ENCODE assay signal across 19 mouse cellular contexts in the genomic region with DNA sequence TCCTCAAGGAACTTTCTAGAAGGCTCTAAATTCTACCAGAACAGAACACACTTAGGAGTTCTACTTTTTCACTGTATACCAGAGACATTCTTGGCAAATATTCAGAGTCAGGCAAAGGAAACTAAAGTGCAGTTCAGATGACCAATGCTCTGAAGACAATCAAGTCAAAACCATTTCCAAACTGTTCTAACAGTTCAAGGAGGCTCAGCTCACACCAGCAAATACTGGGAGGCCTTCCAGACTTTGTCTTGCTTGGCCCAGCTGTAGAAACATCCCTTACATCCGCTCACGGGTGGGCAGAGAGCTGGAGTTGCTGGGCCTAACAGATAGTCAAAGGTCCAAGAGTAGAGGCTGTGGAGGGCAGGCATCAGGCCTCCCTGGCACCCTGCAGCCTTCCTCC. TPM values are rescaled to one million over a fixed set of nuclear protein-coding genes. Genes with fewer than 3 reads are reported as not detected.
DNase-seq lines count a peak whose midpoint lies in the region; ATAC-seq and TF ChIP-seq lines count a peak whose summit lies in the region.
"Had no signal": no experiment of that assay in that cellular context is flagged by ENCODE, and none has a peak within 500 bp of the region (broad histone marks: within the 10 kb centered on the region; RNA-seq: fewer than 3 reads in every experiment).

No protein-coding gene starts in this region.

- 20% methylated on average over 2 of the region's 2 CpGs for WGBS in heart, adult 2 months
- 69% methylated on average over 2 of the region's 2 CpGs for WGBS in liver, postnatal 0 days (ENCODE audit: insufficient replicate concordance)
- WGBS in liver, embryonic 11.5 days = 89% methylated on average over 2 of the region's 2 CpGs
- WGBS in heart, embryonic 16.5 days = 75% methylated on average over 2 of the region's 2 CpGs

- no peak overlapping the region for H3K4me2 ChIP-seq in liver, postnatal 0 days (ENCODE audit: low read depth, low read length)
- no peak overlapping the region for H3K4me2 ChIP-seq in liver, embryonic 11.5 days
- no peak overlapping the region for H3K4me2 ChIP-seq in heart, embryonic 16.5 days (ENCODE audit: low read depth, low read length)
- H3K4me2 ChIP-seq: forebrain, embryonic 12.5 days; limb, embryonic 12.5 days; liver, embryonic 15.5 days; stomach, embryonic 15.5 days had no signal

- H3K9me3 ChIP-seq in liver, postnatal 0 days (ENCODE audit: low read length) = no peaks in the 10 kb centered on the region
- H3K9me3 ChIP-seq in liver, embryonic 11.5 days (ENCODE audit: control insufficient read depth, low read length) = no peaks in the 10 kb centered on the region
- H3K9me3 ChIP-seq in heart, embryonic 16.5 days (replicated peaks; ENCODE audit: control insufficient read depth, low read length) = no peaks in the 10 kb centered on the region
- H3K9me3 ChIP-seq: forebrain, embryonic 12.5 days; limb, embryonic 12.5 days; liver, embryonic 15.5 days; stomach, embryonic 15.5 days had no signal

- peaks cover 6% of the 10 kb centered on the region for H3K79me2 ChIP-seq in heart, adult 2 months (replicated peaks; ENCODE audit: control insufficient read depth, insufficient read depth, low read length)

- peak overlapping the region; percentile 23 for H3K27ac ChIP-seq in heart, adult 2 months
- H3K27ac ChIP-seq in liver, postnatal 0 days (ENCODE audit: low read depth) = peak overlapping the region; percentile 97
- H3K27ac ChIP-seq in liver, embryonic 11.5 days (ENCODE audit: low read depth, low read length) = no peak overlapping the region
- peak overlapping the region; percentile 3; the same call in 1 of the 2 replicates for H3K27ac ChIP-seq in heart, embryonic 16.5 days (ENCODE audit: low read length)
- H3K27ac ChIP-seq: forebrain, embryonic 12.5 days; kidney, postnatal 0 days; limb, embryonic 12.5 days; liver, embryonic 15.5 days; stomach, embryonic 15.5 days had no signal

- TF ChIP-seq POLR2A in heart, adult 2 months (IDR thresholded peaks at IDR 0.05; ENCODE audit: insufficient read depth, low read depth, low read length) = no peak

- no peak for ATAC-seq in liver, postnatal 0 days
- ATAC-seq in liver, embryonic 11.5 days (replicated peaks; ENCODE audit: low FRiP score) = no peak
- no peak for ATAC-seq in heart, embryonic 16.5 days (replicated peaks; ENCODE audit: extremely low read depth, insufficient read depth, low FRiP score)
- ATAC-seq: hindbrain, embryonic 16.5 days had no signal

- intact Hi-C loops in heart, adult 2 months (cut with DNase I) = no loop called here
- intact Hi-C loops in heart, postnatal 36 days (cut with DNase I) = no loop called here

- H3K9ac ChIP-seq in heart, adult 2 months (ENCODE audit: low read depth, low read length) = no peak overlapping the region
- H3K9ac ChIP-seq in liver, postnatal 0 days (replicated peaks) = 0 out of 2 replicates have a peak overlapping the region, but pooled peaks have one; percentile 30
- no peak overlapping the region for H3K9ac ChIP-seq in liver, embryonic 11.5 days (ENCODE audit: low read depth, low read length)
- H3K9ac ChIP-seq in heart, embryonic 16.5 days (ENCODE audit: low read length) = no peak overlapping the region
- H3K9ac ChIP-seq: forebrain, embryonic 12.5 days; limb, embryonic 12.5 days; liver, embryonic 15.5 days; stomach, embryonic 15.5 days had no signal

- no peaks in the 10 kb centered on the region for H3K36me3 ChIP-seq in heart, adult 2 months (ENCODE audit: control insufficient read depth, insufficient read depth, low read length)
- 0 out of 2 replicates have a peak, but pooled peaks cover 5% of the 10 kb centered on the region for H3K36me3 ChIP-seq in liver, postnatal 0 days (replicated peaks; ENCODE audit: insufficient read depth, low read length)
- no peaks in the 10 kb centered on the region for H3K36me3 ChIP-seq in liver, embryonic 11.5 days (ENCODE audit: control insufficient read depth, insufficient read depth, low read length)
- no peaks in the 10 kb centered on the region for H3K36me3 ChIP-seq in heart, embryonic 16.5 days (ENCODE audit: control insufficient read depth, insufficient read depth)
- H3K36me3 ChIP-seq: forebrain, embryonic 12.5 days; limb, embryonic 12.5 days; liver, embryonic 15.5 days; stomach, embryonic 15.5 days had no signal

- peaks cover 19% of the 10 kb centered on the region for H3K4me1 ChIP-seq in heart, adult 2 months (ENCODE audit: control insufficient read depth, insufficient read depth, low read length)
- peaks cover 21% of the 10 kb centered on the region for H3K4me1 ChIP-seq in liver, postnatal 0 days (ENCODE audit: insufficient read depth)
- H3K4me1 ChIP-seq in liver, embryonic 11.5 days (replicated peaks; ENCODE audit: control insufficient read depth, insufficient read depth, low read length) = no peaks in the 10 kb centered on the region; the same call in 1 of the 2 replicates
- H3K4me1 ChIP-seq in heart, embryonic 16.5 days (ENCODE audit: control insufficient read depth, insufficient read depth, low read length) = peaks cover 17% of the 10 kb centered on the region
- H3K4me1 ChIP-seq: forebrain, embryonic 12.5 days; limb, embryonic 12.5 days had no signal

- no peak overlapping the region for H3K4me3 ChIP-seq in heart, adult 2 months
- no peak overlapping the region for H3K4me3 ChIP-seq in liver, postnatal 0 days (ENCODE audit: low read depth, low read length)
- H3K4me3 ChIP-seq in liver, embryonic 11.5 days (ENCODE audit: low read depth, low read length) = no peak overlapping the region
- H3K4me3 ChIP-seq in heart, embryonic 16.5 days (ENCODE audit: low read length) = no peak overlapping the region
- H3K4me3 ChIP-seq: forebrain, embryonic 12.5 days; limb, embryonic 12.5 days; liver, embryonic 15.5 days; stomach, embryonic 15.5 days had no signal

- no peak for TF ChIP-seq CTCF in heart, adult 2 months (IDR thresholded peaks at IDR 0.05)
- no peak for TF ChIP-seq CTCF in liver, postnatal 0 days (IDR thresholded peaks at IDR 0.05; ENCODE audit: low read depth)

- no peak for TF ChIP-seq EP300 in heart, adult 2 months (IDR thresholded peaks at IDR 0.05; ENCODE audit: insufficient read depth, low read depth, low read length)
- TF ChIP-seq EP300 in liver, postnatal 0 days (IDR thresholded peaks at IDR 0.05; ENCODE audit: low read depth) = no peak

- DNase-seq in heart, adult 2 months = no peak
- no peak for DNase-seq in heart, postnatal 36 days
- DNase-seq in liver, postnatal 0 days = no peak
- DNase-seq in liver, embryonic 11.5 days (ENCODE audit: low spot score) = no peak
- peak; percentile 21 for DNase-seq in 3T3-L1 (ENCODE audit: low read depth, low spot score)
- no peak for DNase-seq in spleen, postnatal 10 days (ENCODE audit: low spot score in 2 of 2)
- DNase-seq in cerebellum, adult 9-10 months = no peak
- DNase-seq: adrenal gland, adult 2 months; B cell, adult 2 months; cerebellum, adult 8-10 months; kidney, adult 18-20 months; right cerebral cortex, postnatal 25 days had no signal

- H3K27me3 ChIP-seq in heart, adult 2 months (ENCODE audit: control insufficient read depth, insufficient read depth, low read length) = no peaks in the 10 kb centered on the region
- H3K27me3 ChIP-seq in liver, postnatal 0 days (ENCODE audit: insufficient read depth, low read length) = no peaks in the 10 kb centered on the region
- no peaks in the 10 kb centered on the region for H3K27me3 ChIP-seq in liver, embryonic 11.5 days (replicated peaks; ENCODE audit: control insufficient read depth, insufficient read depth, low read length)
- H3K27me3 ChIP-seq in heart, embryonic 16.5 days (ENCODE audit: control insufficient read depth, insufficient read depth, low read length) = no peaks in the 10 kb centered on the region
- H3K27me3 ChIP-seq: forebrain, embryonic 12.5 days; limb, embryonic 12.5 days; liver, embryonic 15.5 days; stomach, embryonic 15.5 days had no signal

RNA-seq across cellular contexts. Expression of a gene that starts 34.1 kb away (rescaled TPM):
- total RNA-seq in heart, adult 2 months (2021) = 10 to 100 TPM; 42.5 to 46.8 TPM
- 17.2 and 27.1 TPM in 2 replicates for polyA plus RNA-seq in heart, adult 2 months (2012; rRNA removed)
- 10 to 100 TPM; 40.1 to 42.1 TPM for total RNA-seq in heart, postnatal 36 days (2021)
- 9.9 and 11.3 TPM in 2 replicates for polyA plus RNA-seq in liver, postnatal 0 days (2015; fragmentation: Nextera tagmentation; extraction: Ambion mirVana)
- polyA plus RNA-seq in liver, embryonic 11.5 days (2014; fragmentation: Nextera tagmentation; extraction: Ambion mirVana) = 13.4 and 15.9 TPM in 2 replicates
- 14.2 and 15.0 TPM in 2 replicates for polyA plus RNA-seq in heart, embryonic 16.5 days (2015; fragmentation: Nextera tagmentation; extraction: Ambion mirVana)
